Mouse (Mus musculus) activated CD4-positive, CD25-positive, alpha-beta regulatory T cell, adult 9 weeks (primary cell): Measurements from ENCODE around the gene Usp32. TPM values are rescaled to one million over a fixed set of nuclear protein-coding genes. Genes with fewer than 3 reads are reported as not detected.

Experiments
- polyA plus RNA-seq: library from polyadenylated mRNA; unstranded; fragments of 100-300 nt; shearing (Covaris generic); gene quantifications from one replicate; pipeline ENCODE4 v1.2.1, GENCODE M21; 2017

Gene Usp32
- polyA plus RNA-seq = 20.1 TPM

DNA sequence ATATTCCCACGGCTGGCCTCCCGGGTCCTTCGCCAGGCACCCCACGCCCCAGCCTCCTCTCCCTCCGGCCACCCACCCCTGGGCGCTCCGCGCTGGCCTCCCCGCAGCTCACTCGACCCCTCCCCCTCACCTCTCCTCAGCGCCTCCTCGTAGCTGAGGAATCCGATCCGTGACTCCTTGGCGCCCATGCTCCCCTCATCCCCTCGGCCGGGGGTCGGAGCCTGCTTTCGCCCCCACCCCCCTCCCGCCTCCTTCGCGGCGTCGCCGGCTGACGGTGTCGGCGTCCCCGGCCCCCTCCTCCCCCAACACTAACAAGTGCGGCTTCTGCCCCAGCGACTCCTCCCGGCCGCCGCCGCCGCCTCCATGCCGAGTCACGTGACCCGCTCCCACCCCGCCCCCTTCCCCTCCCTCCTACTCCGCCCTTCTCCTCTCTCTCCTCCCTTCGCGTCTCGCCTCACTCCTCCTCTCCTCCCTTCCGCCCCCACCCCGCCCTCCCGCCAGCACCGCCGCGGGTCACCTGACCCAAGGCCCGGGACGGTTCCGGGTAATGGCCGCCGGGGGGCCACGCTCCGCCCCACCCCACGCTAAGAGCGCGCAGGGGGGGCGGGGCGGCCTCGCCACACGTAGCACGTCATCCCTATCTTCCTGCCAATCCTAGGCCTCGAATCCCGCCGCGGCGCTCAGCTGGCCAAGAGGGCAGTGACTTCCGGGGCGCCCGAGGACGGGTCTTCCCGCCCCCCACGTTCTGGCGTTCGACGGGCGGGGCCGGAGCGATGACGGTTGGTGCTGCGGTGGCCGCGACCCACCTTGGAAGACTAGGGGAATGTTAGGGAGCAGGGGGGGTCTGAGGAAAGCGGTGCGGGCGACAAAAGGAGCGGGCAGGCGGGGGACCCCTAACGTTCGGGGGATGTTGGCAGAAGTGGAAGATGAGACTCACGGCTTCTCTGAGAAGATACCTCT is at the start of gene Usp32:
Gene Usp32 (minus strand): TSS at position 581 of the 960 bp plus-strand sequence.

DNA sequence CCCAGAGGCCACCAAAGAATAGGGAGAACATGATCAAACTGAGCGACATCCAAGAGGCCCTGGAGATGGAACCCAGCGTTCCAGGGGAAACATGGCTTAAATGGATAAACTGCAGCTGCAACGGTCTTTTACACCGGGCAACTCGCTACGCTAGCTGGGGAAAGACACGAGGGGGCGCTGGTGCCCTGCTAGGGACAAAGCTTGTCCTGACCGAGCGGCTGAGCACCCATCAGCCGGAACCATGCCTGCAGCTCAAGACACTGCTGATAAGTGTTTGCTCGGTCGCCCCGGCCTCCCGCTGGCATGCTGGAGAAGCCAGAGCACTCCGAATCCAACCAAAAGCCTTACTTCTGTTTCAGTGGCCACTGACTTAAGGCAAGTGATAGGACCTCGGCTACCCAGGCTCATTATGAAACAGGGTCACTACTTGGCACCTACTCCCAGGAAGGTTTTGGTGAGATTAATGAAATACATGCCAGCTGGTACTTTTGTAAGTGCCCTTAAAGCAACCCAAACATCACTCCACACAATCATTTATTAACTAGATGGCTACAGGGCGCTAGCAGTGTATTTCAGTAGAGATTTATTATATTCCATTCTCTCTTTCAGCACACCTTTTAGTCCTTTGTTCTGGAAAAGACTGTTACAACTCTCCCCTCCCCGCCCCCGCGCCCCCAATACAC is 30.2 kb upstream of the Usp32 start, which contains the start of gene 1700125H20Rik:
Gene 1700125H20Rik (plus strand): TSS at position 347 of the 683 bp plus-strand sequence.

DNA sequence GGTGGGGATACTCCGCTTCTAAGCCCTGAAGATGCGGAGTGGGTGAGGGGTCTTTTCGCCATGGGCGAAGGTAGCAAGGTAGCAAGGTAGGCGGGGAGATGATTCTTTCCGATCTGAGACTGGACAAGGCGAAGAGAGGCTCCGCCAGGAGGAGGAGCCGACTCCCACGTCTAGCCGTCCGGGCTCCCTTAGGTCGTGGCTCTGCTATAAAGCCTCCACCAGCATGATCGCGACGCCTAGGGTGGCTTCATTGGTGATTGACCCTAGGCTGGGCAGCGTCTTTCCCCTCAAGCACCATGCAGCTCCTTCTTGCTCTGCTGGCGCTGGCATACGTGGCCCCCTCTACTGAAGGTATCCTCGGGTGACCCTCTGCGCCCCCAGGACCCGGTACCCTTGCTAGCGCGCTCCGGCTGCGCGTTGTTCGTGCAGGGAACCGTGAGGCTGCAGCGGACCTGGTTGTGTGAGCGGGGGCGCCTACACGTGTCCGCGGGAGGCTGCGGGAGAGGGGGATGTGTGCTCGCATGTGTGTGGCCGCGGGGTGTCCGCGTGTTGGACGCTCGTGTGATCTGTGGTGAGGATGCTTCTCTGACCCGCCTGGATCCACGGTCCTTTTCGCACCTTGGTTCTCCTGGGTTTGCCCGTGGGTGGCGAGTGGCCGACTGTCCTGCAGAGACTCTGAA is 182.2 kb downstream of the Usp32 start, which contains the start of gene Car4:
Gene Car4 (plus strand): TSS at position 196 of the 680 bp plus-strand sequence.

Other genes starting within 250 kb of the Usp32 start
- 26.6 TPM for gene Znhit3, start 223.8 kb downstream of the Usp32 start, polyA plus RNA-seq
- not detected for gene Car4, start 182.4 kb downstream of the Usp32 start, polyA plus RNA-seq
- not detected for gene 1700125H20Rik, start 30.2 kb upstream of the Usp32 start, polyA plus RNA-seq
- 13.8 TPM for gene Appbp2, start 95.0 kb upstream of the Usp32 start, polyA plus RNA-seq
- gene Ppm1d, start 171.1 kb upstream of the Usp32 start, polyA plus RNA-seq = 2.7 TPM
- 65.4 TPM for gene Bcas3, start 213.0 kb upstream of the Usp32 start, polyA plus RNA-seq